Mouse (Mus musculus) heart, postnatal 4 days (tissue): ENCODE measurements around the gene Mast3. TPM values are rescaled to one million over a fixed set of nuclear protein-coding genes. Genes with fewer than 3 reads are reported as not detected.
A peak's percentile ranks its signal among the peaks of the same experiment; 100 is the strongest.

Experiments
- DNase-seq: peaks from one replicate; pipeline ENCODE4 v3.0.0; 2021
- total RNA-seq, 2 experiments: library from RNA; stranded (reverse); gene quantifications; 2 replicates each; pipeline ENCODE4 v1.2.3; 2021

Mast3 gene
- total RNA-seq, 2 experiments from 2014 or later, result 8.4 to 8.9 TPM

GRCm38 (mm10) chr8:70775851-70776495 lies 28.9 kb downstream of the Mast3 start:
- DNase-seq, result peak; percentile 39

GRCm38 (mm10) chr8:70775227-70775626 lies 29.6 kb downstream of the Mast3 start:
- peak; percentile 54 for DNase-seq

- DNase-seq, result no peak
Measured at GRCm38 (mm10) chr8:70774740-70775139, 30.1 kb downstream of the Mast3 start.

- peak; percentile 89 for DNase-seq
Measured at GRCm38 (mm10) chr8:70773833-70774232, 31.0 kb downstream of the Mast3 start.

- no peak for DNase-seq
Measured at GRCm38 (mm10) chr8:70773410-70773809, 31.4 kb downstream of the Mast3 start.

GRCm38 (mm10) chr8:70772890-70773289 lies 32.0 kb downstream of the Mast3 start:
- no peak for DNase-seq

- no peak for DNase-seq
Measured at GRCm38 (mm10) chr8:70772075-70772474, 32.8 kb downstream of the Mast3 start.

GRCm38 (mm10) chr8:70771217-70771616 lies 33.6 kb downstream of the Mast3 start:
- DNase-seq, result no peak

GRCm38 (mm10) chr8:70770748-70771147 lies 34.1 kb downstream of the Mast3 start:
- no peak for DNase-seq

GRCm38 (mm10) chr8:70769858-70770257 lies 35.0 kb downstream of the Mast3 start:
- DNase-seq, result no peak

- DNase-seq, result peak; percentile 97
Measured at GRCm38 (mm10) chr8:70769359-70769758, 35.5 kb downstream of the Mast3 start.

GRCm38 (mm10) chr8:70768956-70769355 lies 35.9 kb downstream of the Mast3 start:
- DNase-seq, result no peak

GRCm38 (mm10) chr8:70768231-70768776 lies 36.5 kb downstream of the Mast3 start:
- no peak for DNase-seq

GRCm38 (mm10) chr8:70767503-70767902 lies 37.4 kb downstream of the Mast3 start:
- no peak for DNase-seq

- DNase-seq, result peak; percentile 54
Measured at GRCm38 (mm10) chr8:70766571-70767440, 38.0 kb downstream of the Mast3 start.

GRCm38 (mm10) chr8:70765838-70766570 lies 38.9 kb downstream of the Mast3 start:
- DNase-seq, result peak; percentile 47

- no peak for DNase-seq
Measured at GRCm38 (mm10) chr8:70765329-70765728, 39.5 kb downstream of the Mast3 start.

- no peak for DNase-seq
Measured at GRCm38 (mm10) chr8:70764676-70765075, 40.2 kb downstream of the Mast3 start.

- no peak for DNase-seq
Measured at GRCm38 (mm10) chr8:70764026-70764425, 40.8 kb downstream of the Mast3 start.

GRCm38 (mm10) chr8:70763354-70763753 lies 41.5 kb downstream of the Mast3 start:
- peak; percentile 64 for DNase-seq

GRCm38 (mm10) chr8:70762118-70762517 lies 42.7 kb downstream of the Mast3 start:
- DNase-seq, result no peak

- DNase-seq, result peak; percentile 96
Measured at GRCm38 (mm10) chr8:70760775-70761406, 44.0 kb downstream of the Mast3 start, which contains the start of gene Mpv17l2. Gene Mpv17l2 (minus strand): TSS chr8:70760946.
